Mouse (Mus musculus): ENCODE data around the gene Gdf15.

- TF ChIP-seq GATA1 (IDR thresholded peaks at IDR 0.05; ENCODE audit: borderline replicate concordance, low read length) (no peak), CTCF (IDR thresholded peaks at IDR 0.05; ENCODE audit: low read depth, low read length) (no peak), TAL1 (conservative IDR thresholded peaks at IDR 0.05; ENCODE audit: low read depth, low read length) (no peak)
These were observed 37.4 kb downstream of the Gdf15 start for GRCm38 (mm10) chr8:70594621-70595564.

Data from G1E (cell line).